Mouse (Mus musculus): ENCODE data around the gene Cyb5rl. TPM values are rescaled to one million over a fixed set of nuclear protein-coding genes. Genes with fewer than 3 reads are reported as not detected.

The Cyb5rl gene
- 4.4 and 5.2 TPM in 2 replicates for polyA plus RNA-seq (2015; fragmentation: Nextera tagmentation; extraction: Ambion mirVana)

GRCm38 (mm10) chr4:107066252-107067124 is at the start of gene Cyb5rl, which contains the start of gene Mrpl37:
Gene Cyb5rl (plus strand): TSS chr4:107066988.
Gene Mrpl37 (minus strand): TSS chr4:107066868.
- peak within 1 kb of the TSS; percentile 43; the same call in 1 of the 2 replicates for H3K27ac ChIP-seq (ENCODE audit: low read length)
- peak within 1 kb of the TSS; percentile 85 for H3K9ac ChIP-seq (ENCODE audit: low read length)
- peaks cover 6% of the 10 kb centered on the region for H3K4me1 ChIP-seq (ENCODE audit: control insufficient read depth, insufficient read depth, low read length)
- peak; percentile 99 for ATAC-seq (replicated peaks; ENCODE audit: extremely low read depth, insufficient read depth, low FRiP score)
- whole genome bisulfite sequencing: under 1% methylated on average over 60 of the region's 60 CpGs
- H3K36me3 ChIP-seq (ENCODE audit: control insufficient read depth, insufficient read depth): peaks cover 29% of the 10 kb centered on the region
- no peaks in the 10 kb centered on the region for H3K27me3 ChIP-seq (ENCODE audit: control insufficient read depth, insufficient read depth, low read length)
- peak within 1 kb of the TSS; percentile 97 for H3K4me2 ChIP-seq (ENCODE audit: low read depth, low read length)
- peak within 1 kb of the TSS; percentile 72 for H3K4me3 ChIP-seq (ENCODE audit: low read length)
- no peaks in the 10 kb centered on the region for H3K9me3 ChIP-seq (replicated peaks; ENCODE audit: control insufficient read depth, low read length)

DNA sequence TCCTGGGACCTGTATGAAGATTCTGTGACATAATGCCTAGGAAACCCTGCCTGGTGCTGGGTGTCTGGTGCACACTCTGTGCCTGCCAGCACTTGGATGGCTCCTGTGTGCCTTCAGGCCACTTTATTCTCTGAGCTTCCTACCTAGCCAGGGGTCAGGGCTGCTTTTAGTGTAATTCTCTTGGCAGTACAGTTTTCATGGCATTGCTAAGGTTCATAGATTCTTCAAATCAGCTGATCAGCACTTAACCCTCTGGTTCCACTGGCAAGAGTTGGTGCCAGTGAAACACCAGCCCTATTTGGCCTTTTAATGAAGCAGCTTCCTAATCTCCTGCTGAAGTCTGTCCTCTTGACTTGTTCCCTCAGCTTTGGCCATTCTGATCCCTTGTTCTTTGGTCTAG is 49.5 kb upstream of the Cyb5rl start:
- Histone ChIP-seq H3K9ac (ENCODE audit: low read length) (no peak overlapping the region), H3K4me1 (ENCODE audit: control insufficient read depth, insufficient read depth, low read length) (peaks cover 57% of the 10 kb centered on the region), H3K4me3 (ENCODE audit: low read length) (no peak overlapping the region), H3K36me3 (ENCODE audit: control insufficient read depth, insufficient read depth) (no peaks in the 10 kb centered on the region), H3K4me2 (ENCODE audit: low read depth, low read length) (no peak overlapping the region), H3K27ac (ENCODE audit: low read length) (no peak overlapping the region), H3K9me3 (replicated peaks; ENCODE audit: control insufficient read depth, low read length) (no peaks in the 10 kb centered on the region), H3K27me3 (ENCODE audit: control insufficient read depth, insufficient read depth, low read length) (no peaks in the 10 kb centered on the region)
- ATAC-seq (replicated peaks; ENCODE audit: extremely low read depth, insufficient read depth, low FRiP score): no peak

GRCm38 (mm10) chr4:107018521-107018920 is 48.3 kb upstream of the Cyb5rl start:
- Histone ChIP-seq H3K27ac (ENCODE audit: low read length) (peak overlapping the region; percentile 25; the same call in 1 of the 2 replicates), H3K36me3 (ENCODE audit: control insufficient read depth, insufficient read depth) (no peaks in the 10 kb centered on the region), H3K9ac (ENCODE audit: low read length) (no peak overlapping the region), H3K9me3 (replicated peaks; ENCODE audit: control insufficient read depth, low read length) (no peaks in the 10 kb centered on the region), H3K4me2 (ENCODE audit: low read depth, low read length) (no peak overlapping the region), H3K4me1 (ENCODE audit: control insufficient read depth, insufficient read depth, low read length) (peaks cover 46% of the 10 kb centered on the region), H3K4me3 (ENCODE audit: low read length) (no peak overlapping the region), H3K27me3 (ENCODE audit: control insufficient read depth, insufficient read depth, low read length) (no peaks in the 10 kb centered on the region)
- 38% methylated on average over 3 of the region's 3 CpGs for WGBS
- ATAC-seq (replicated peaks; ENCODE audit: extremely low read depth, insufficient read depth, low FRiP score): 0 out of 2 replicates have a peak, but pooled peaks have one; percentile 12

DNA sequence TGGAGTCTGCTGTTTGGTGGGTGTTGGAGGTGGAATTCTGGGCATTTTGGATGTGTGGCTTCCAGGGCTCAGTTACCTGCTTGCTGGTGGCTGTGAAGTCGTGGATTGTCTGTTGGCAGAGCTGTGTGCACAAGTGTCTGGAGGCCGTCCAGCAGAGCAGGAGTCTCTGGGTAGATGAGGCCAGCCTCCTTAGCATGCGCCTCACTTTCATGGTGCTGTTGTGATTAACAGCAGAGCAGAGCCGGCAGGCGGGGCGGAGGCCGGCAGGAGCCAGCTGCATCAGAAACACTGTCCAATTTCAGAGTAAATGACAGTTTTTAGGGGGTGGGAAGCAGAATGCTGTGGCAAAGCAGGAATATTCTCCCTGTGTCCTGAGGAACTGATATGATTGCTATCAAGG is 47.8 kb upstream of the Cyb5rl start:
- Histone ChIP-seq H3K4me2 (ENCODE audit: low read depth, low read length) (no peak overlapping the region), H3K27me3 (ENCODE audit: control insufficient read depth, insufficient read depth, low read length) (no peaks in the 10 kb centered on the region), H3K27ac (ENCODE audit: low read length) (peak overlapping the region; percentile 25; the same call in 1 of the 2 replicates), H3K36me3 (ENCODE audit: control insufficient read depth, insufficient read depth) (no peaks in the 10 kb centered on the region), H3K9ac (ENCODE audit: low read length) (no peak overlapping the region), H3K4me1 (ENCODE audit: control insufficient read depth, insufficient read depth, low read length) (peaks cover 41% of the 10 kb centered on the region), H3K9me3 (replicated peaks; ENCODE audit: control insufficient read depth, low read length) (no peaks in the 10 kb centered on the region), H3K4me3 (ENCODE audit: low read length) (no peak overlapping the region)
- WGBS: 32% methylated on average over 7 of the region's 7 CpGs
- ATAC-seq (replicated peaks; ENCODE audit: extremely low read depth, insufficient read depth, low FRiP score): peak; percentile 42; the same call in 1 of the 2 replicates

DNA sequence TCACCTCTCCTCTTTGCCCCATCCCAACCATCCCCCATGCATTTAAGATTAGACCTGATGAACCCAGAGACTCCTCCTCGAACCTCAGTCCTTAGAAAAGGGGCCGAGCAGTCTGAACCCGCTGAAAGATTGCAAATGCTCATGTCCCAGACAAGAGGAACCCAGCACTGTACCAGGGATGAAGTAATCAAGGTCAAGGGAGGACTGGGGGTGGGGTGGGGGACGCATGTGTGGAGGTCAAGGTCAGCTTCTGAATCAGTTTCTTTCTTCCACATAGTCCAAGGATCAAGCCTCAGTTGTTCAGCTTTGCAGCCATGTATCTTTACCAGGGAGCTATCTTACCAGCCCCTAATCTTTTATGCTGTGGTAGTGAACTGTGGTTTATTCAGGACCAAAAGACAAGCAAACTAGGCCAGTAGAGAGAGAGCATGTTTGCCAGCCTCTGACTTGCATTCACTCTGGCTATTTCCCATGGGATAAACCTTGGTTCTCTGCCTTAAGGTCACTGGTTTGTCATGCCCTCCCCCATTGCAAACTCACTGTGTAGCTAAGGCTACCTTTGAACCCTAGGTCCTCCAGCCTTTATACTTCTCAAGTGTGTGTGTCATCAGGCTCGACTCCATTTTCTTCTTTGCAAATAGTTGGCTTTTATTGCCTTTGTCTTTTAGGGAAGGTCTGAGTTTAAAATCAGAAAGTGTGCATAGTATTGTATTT is 46.3 kb upstream of the Cyb5rl start:
- 66% methylated on average over 5 of the region's 5 CpGs for WGBS
- Histone ChIP-seq H3K27ac (ENCODE audit: low read length) (no peak overlapping the region), H3K4me2 (ENCODE audit: low read depth, low read length) (no peak overlapping the region), H3K9me3 (replicated peaks; ENCODE audit: control insufficient read depth, low read length) (no peaks in the 10 kb centered on the region), H3K27me3 (ENCODE audit: control insufficient read depth, insufficient read depth, low read length) (no peaks in the 10 kb centered on the region), H3K36me3 (ENCODE audit: control insufficient read depth, insufficient read depth) (no peaks in the 10 kb centered on the region), H3K4me3 (ENCODE audit: low read length) (no peak overlapping the region), H3K4me1 (ENCODE audit: control insufficient read depth, insufficient read depth, low read length) (peaks cover 39% of the 10 kb centered on the region), H3K9ac (ENCODE audit: low read length) (no peak overlapping the region)
- no peak for ATAC-seq (replicated peaks; ENCODE audit: extremely low read depth, insufficient read depth, low FRiP score)

DNA sequence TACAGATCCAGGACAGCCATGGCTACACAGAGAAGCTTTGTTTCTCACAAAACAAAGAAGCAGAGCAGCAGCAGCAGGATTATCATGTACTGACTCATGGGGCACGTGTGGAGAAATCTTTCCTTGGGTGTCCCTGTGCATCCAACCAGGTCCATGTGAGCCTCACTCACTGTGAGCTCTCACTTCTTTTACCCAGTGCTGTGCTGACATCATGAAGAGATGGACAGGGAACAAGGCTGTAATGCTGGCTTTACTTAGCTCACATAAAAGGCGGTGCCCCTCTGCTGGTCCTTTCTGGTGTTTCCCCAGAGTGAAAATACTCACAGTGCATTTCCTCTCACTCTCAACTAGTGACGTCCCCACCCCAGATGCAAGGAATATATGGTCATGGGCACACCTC is 45.3 kb upstream of the Cyb5rl start:
- no peak overlapping the region for H3K9ac ChIP-seq (ENCODE audit: low read length)
- H3K9me3 ChIP-seq (replicated peaks; ENCODE audit: control insufficient read depth, low read length): no peaks in the 10 kb centered on the region

GRCm38 (mm10) chr4:107024899-107025298 is 41.9 kb upstream of the Cyb5rl start:
- H3K36me3 ChIP-seq (ENCODE audit: control insufficient read depth, insufficient read depth): peaks cover 2% of the 10 kb centered on the region; the same call in 1 of the 2 replicates
- WGBS: 85% methylated on average over 7 of the region's 7 CpGs
- no peak overlapping the region for H3K9ac ChIP-seq (ENCODE audit: low read length)
- H3K27ac ChIP-seq (ENCODE audit: low read length): no peak overlapping the region
- ATAC-seq (replicated peaks; ENCODE audit: extremely low read depth, insufficient read depth, low FRiP score): no peak
- H3K4me1 ChIP-seq (ENCODE audit: control insufficient read depth, insufficient read depth, low read length): peaks cover 8% of the 10 kb centered on the region
- H3K4me3 ChIP-seq (ENCODE audit: low read length): no peak overlapping the region
- H3K27me3 ChIP-seq (ENCODE audit: control insufficient read depth, insufficient read depth, low read length): no peaks in the 10 kb centered on the region
- no peak overlapping the region for H3K4me2 ChIP-seq (ENCODE audit: low read depth, low read length)
- no peaks in the 10 kb centered on the region for H3K9me3 ChIP-seq (replicated peaks; ENCODE audit: control insufficient read depth, low read length)

More for the DNA sequence above, 45.3 kb upstream of the Cyb5rl start:
- Histone ChIP-seq H3K27me3 (ENCODE audit: control insufficient read depth, insufficient read depth, low read length) (no peaks in the 10 kb centered on the region), H3K4me2 (ENCODE audit: low read depth, low read length) (no peak overlapping the region), H3K27ac (ENCODE audit: low read length) (no peak overlapping the region), H3K36me3 (ENCODE audit: control insufficient read depth, insufficient read depth) (no peaks in the 10 kb centered on the region), H3K4me1 (ENCODE audit: control insufficient read depth, insufficient read depth, low read length) (peaks cover 34% of the 10 kb centered on the region), H3K4me3 (ENCODE audit: low read length) (no peak overlapping the region)
- ATAC-seq (replicated peaks; ENCODE audit: extremely low read depth, insufficient read depth, low FRiP score): no peak
- 61% methylated on average over 3 of the region's 3 CpGs for WGBS

DNA sequence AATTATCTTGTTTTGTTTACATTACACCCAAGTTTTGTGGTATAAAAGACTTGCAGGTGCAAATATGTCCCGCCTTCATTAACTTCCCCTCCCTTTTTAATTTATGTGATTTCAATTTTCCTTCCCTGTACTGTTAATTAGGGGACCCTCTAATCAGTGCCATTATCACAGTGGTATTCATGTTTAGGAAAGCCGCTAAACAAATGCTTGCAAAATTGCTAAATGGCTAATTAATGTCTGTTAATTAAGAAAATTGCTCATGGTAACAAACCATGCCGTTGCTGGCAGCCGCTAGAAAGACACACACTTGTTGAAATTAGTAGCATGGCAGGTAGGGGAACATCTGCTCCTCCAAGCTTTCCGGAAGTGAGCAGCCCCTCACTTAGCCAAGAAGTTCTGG is 41.4 kb upstream of the Cyb5rl start:
- peaks cover 2% of the 10 kb centered on the region; the same call in 1 of the 2 replicates for H3K36me3 ChIP-seq (ENCODE audit: control insufficient read depth, insufficient read depth)
- H3K9me3 ChIP-seq (replicated peaks; ENCODE audit: control insufficient read depth, low read length): no peaks in the 10 kb centered on the region
- no peak overlapping the region for H3K4me3 ChIP-seq (ENCODE audit: low read length)
- no peak overlapping the region for H3K9ac ChIP-seq (ENCODE audit: low read length)
- no peak overlapping the region for H3K27ac ChIP-seq (ENCODE audit: low read length)
- ATAC-seq (replicated peaks; ENCODE audit: extremely low read depth, insufficient read depth, low FRiP score): no peak
- H3K27me3 ChIP-seq (ENCODE audit: control insufficient read depth, insufficient read depth, low read length): no peaks in the 10 kb centered on the region
- peaks cover 5% of the 10 kb centered on the region for H3K4me1 ChIP-seq (ENCODE audit: control insufficient read depth, insufficient read depth, low read length)
- H3K4me2 ChIP-seq (ENCODE audit: low read depth, low read length): no peak overlapping the region
- WGBS: 92% methylated on average over 5 of the region's 5 CpGs

DNA sequence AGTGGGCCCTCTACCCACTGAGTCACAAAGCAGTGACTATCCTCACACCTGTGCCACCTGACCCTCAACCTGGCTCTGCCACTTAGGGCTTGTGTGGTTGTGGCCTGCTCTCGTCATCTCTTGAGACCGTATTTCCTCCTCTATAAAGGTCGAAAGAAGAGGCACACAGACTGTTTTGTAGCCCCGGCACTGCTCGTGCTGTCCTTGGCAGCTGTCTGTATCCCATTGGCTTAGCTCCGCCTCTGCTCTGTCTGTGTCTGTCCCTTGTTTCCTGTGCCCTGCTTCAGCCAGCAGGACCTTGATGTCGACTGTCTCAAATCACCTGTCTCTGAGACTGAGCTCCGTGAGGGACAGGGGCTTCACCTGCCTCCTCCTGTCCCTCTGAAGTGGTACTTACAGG is 40.3 kb upstream of the Cyb5rl start:
- Histone ChIP-seq H3K9me3 (replicated peaks; ENCODE audit: control insufficient read depth, low read length) (no peaks in the 10 kb centered on the region), H3K27me3 (ENCODE audit: control insufficient read depth, insufficient read depth, low read length) (no peaks in the 10 kb centered on the region), H3K27ac (ENCODE audit: low read length) (no peak overlapping the region)

More for the DNA sequence above, 40.3 kb upstream of the Cyb5rl start:
- Histone ChIP-seq H3K36me3 (ENCODE audit: control insufficient read depth, insufficient read depth) (peaks cover 8% of the 10 kb centered on the region), H3K4me1 (ENCODE audit: control insufficient read depth, insufficient read depth, low read length) (peaks cover 4% of the 10 kb centered on the region; the same call in 1 of the 2 replicates), H3K4me2 (ENCODE audit: low read depth, low read length) (no peak overlapping the region), H3K9ac (ENCODE audit: low read length) (no peak overlapping the region), H3K4me3 (ENCODE audit: low read length) (no peak overlapping the region)
- 44% methylated on average over 8 of the region's 8 CpGs for WGBS
- no peak for ATAC-seq (replicated peaks; ENCODE audit: extremely low read depth, insufficient read depth, low FRiP score)

Measured in heart, embryonic 16.5 days (tissue).